Mouse (Mus musculus): ENCODE data around the gene Mad2l1.

The Mad2l1 gene

DNA sequence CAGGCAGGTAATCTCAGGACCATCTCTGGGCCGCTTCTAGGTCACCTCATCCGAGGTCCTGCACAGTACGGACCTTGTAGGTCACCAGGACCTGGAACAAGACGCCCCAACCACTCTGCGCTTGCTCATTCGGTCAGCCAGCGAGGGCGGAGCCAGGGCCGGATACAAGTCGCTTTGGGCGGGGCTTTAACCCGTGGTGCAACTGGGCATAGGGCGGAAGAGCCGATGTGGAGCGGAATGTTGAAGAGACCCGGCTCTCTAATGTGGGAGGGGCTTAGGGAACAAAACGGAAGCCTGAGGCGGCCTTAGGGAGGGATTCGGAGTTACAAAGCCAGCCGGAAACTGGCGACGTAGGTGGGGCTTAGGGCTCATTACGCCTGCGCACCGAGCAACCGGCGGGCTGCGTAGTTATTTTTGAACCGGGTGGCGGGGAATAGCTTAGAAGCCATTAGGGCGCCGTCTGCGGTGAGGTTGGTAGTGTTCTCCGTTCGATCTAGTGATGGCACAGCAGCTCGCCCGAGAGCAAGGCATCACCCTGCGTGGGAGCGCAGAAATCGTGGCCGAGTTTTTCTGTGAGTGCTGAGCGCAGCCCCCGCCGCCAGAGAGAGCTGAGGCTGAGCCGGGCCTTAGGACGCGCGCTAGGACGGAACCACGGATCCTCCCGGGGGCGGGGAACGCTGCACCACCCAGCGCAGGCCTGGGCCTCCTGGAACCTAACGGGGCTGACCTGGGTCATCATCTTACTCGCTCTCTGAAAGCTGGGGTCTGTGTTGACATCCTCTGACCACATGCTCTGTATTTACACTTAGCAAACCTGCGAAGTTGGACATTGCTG lies at the start of gene Mad2l1:
Gene Mad2l1 (plus strand): TSS at position 363 of the 835 bp plus-strand sequence.
- peak; percentile 98 for DNase-seq (ENCODE audit: inconsistent ontology term)

- no peak for DNase-seq (ENCODE audit: inconsistent ontology term)
Observed at GRCm38 (mm10) chr6:66493685-66494084, 41.5 kb upstream of the Mad2l1 start.

DNA sequence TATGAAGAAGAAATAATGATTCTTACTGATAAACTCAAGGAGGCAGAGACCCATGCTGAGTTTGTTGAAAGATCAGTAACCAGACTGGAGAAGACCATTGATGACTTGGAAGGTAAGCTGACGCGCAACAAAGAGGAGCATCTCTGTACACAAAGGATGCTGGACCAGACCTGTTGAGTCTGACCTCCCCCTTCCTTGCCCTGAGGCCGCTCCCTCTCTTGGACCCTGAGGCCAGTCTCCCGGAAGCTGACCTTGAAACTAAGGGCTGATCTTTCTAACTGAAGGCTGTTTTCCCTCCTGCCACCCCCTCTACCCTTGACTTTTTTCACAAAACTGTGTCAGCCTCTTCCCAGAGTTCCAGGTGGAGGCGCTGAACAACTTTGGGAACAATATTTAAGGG lies 18.8 kb upstream of the Mad2l1 start:
- no peak for DNase-seq (ENCODE audit: inconsistent ontology term)

GRCm38 (mm10) chr6:66528386-66528785 lies 6.8 kb upstream of the Mad2l1 start:
- no peak for DNase-seq (ENCODE audit: inconsistent ontology term)

GRCm38 (mm10) chr6:66533241-66533640 lies 1.9 kb upstream of the Mad2l1 start:
- DNase-seq (ENCODE audit: inconsistent ontology term): peak; percentile 47

DNA sequence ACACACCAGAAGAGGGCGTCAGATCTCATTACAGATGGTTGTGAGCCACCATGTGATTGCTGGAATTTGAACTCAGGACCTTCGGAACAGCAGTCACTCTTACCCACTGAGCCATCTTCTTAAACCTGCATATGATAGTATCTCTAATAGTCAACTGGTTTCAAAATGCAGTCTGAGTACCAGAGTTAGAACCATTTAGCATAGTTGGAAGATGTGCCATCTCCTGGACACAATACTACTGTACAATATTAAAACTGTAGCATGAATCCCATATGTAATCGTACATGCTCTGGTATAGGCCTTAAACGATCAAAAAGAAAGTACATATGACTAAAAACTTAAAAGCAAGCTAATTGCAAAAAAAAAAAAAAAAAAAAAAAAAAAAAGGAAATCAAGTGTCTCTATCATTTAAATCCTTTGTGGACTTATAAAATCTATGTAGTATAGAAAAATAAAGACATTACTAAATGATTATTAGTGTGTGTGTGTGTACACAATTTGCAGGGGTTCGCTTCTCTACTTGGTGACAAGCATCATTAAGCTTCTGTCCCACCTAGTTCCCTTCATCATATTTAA lies 736 bp upstream of the Mad2l1 start:
- DNase-seq (ENCODE audit: inconsistent ontology term): no peak

DNA sequence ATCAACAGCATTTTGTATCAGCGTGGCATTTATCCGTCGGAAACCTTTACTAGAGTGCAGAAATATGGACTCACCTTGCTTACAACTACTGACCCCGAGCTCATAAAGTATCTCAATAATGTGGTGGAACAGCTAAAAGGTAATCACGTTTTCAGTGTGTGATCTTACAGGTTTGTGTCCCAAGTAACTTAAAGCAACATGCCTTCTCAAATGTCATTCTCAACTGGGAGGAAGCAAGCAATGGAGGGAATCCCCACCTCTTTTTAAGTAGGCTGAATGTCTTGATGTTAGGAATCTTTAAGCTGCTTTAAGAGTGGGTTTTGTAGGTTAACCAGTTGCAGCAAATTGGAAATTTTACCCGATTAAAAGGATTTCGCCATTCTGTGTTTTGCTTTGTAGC lies 776 bp downstream of the Mad2l1 start:
- no peak for DNase-seq (ENCODE audit: inconsistent ontology term)

GRCm38 (mm10) chr6:66559996-66560395 lies 24.8 kb downstream of the Mad2l1 start, which contains the start of gene Vmn1r32:
Gene Vmn1r32, minus strand, starts transcription at chr6:66560096.
- DNase-seq (ENCODE audit: inconsistent ontology term): no peak

GRCm38 (mm10) chr6:66595804-66596203 lies 60.6 kb downstream of the Mad2l1 start:
- no peak for DNase-seq (ENCODE audit: inconsistent ontology term)
